Mouse (Mus musculus) embryonic facial prominence, embryonic 13.5 days (tissue): ENCODE measurements around the gene Rpl35. TPM values are rescaled to one million over a fixed set of nuclear protein-coding genes. Genes with fewer than 3 reads are reported as not detected.

Experiments used
- ATAC-seq: fragments of 200-750 bp; cut with Nextera tagmentation; 2 replicates; pipeline ENCODE4 v1.8.0; 2017; ENCODE audit warnings: low read depth; ENCODE audit not compliant: insufficient number of reproducible peaks, insufficient read depth, low FRiP score, low TSS enrichment
- H3K27ac ChIP-seq: fragments of 300-500 bp; sonication (generic); 2 replicates; pipeline ENCODE4 v1.5.1; 2015; ENCODE audit warnings: moderate library complexity, mild to moderate bottlenecking, inconsistent platforms
- H3K27me3 ChIP-seq: fragments of 300-500 bp; sonication (generic); 2 replicates; pipeline ENCODE4 v1.6.1; 2015; ENCODE audit warnings: mild to moderate bottlenecking, inconsistent platforms
- H3K36me3 ChIP-seq: fragments of 300-500 bp; sonication (generic); 2 replicates; pipeline ENCODE4 v1.6.1; 2015; ENCODE audit warnings: mild to moderate bottlenecking, inconsistent platforms
- H3K4me1 ChIP-seq: fragments of 300-500 bp; sonication (generic); 2 replicates; pipeline ENCODE4 v1.6.1; 2015; ENCODE audit warnings: inconsistent platforms
- H3K4me2 ChIP-seq: fragments of 300-500 bp; sonication (generic); 2 replicates; pipeline ENCODE4 v1.6.1; 2015; ENCODE audit warnings: moderate library complexity, mild to moderate bottlenecking, inconsistent platforms
- H3K4me3 ChIP-seq: fragments of 300-500 bp; sonication (generic); 2 replicates; pipeline ENCODE4 v1.5.1; 2015; ENCODE audit warnings: mild to moderate bottlenecking, inconsistent platforms
- H3K9ac ChIP-seq: fragments of 300-500 bp; sonication (generic); 2 replicates; pipeline ENCODE4 v1.6.1; 2015; ENCODE audit warnings: mild to moderate bottlenecking, inconsistent platforms
- H3K9me3 ChIP-seq: fragments of 300-500 bp; sonication (generic); 2 replicates; pipeline ENCODE4 v1.6.1; 2016; ENCODE audit warnings: inconsistent platforms
- WGBS: fragments of 180-500 bp; shearing (Covaris S2); methylation state at CpG from one replicate; pipeline ENCODE4 v1.1.7; 2015; ENCODE audit warnings: mixed read lengths; 5-methylcytosine and 5-hydroxymethylcytosine counted together
- polyA plus RNA-seq: library from polyadenylated mRNA; unstranded; fragments of >200 nt; fragmentation: Nextera tagmentation; extraction: Ambion mirVana; gene quantifications from 2 replicates; pipeline ENCODE4 v1.2.1, GENCODE M21; 2015

The Rpl35 gene
- polyA plus RNA-seq, 1 experiment from 2014 or later = 1,227 TPM

DNA sequence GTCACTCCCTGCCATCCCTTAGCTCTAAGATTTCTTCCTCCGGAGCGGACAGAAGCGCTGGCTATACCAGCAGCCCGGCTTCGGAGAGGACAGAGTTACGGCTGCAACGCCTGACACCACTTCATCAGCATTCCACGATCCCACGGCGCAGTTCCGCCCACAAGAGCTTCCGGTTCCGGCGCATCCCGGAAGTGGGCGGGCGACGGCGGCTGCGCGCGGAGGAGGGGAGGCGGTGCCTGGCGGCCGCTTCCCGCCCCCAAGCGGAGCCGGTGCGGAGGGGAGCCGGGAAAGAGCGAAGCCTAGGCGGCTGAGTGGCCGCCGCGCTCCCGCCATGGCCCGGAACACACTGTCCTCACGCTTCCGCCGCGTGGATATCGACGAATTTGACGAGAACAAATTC lies 2.4 kb upstream of the Rpl35 start:
- peak; percentile 86 for ATAC-seq
- Histone ChIP-seq H3K27ac (peak overlapping the region; percentile 94), H3K9me3 (no peaks in the 10 kb centered on the region), H3K27me3 (no peaks in the 10 kb centered on the region), H3K4me1 (peaks cover 44% of the 10 kb centered on the region), H3K4me2 (peak overlapping the region; percentile 92), H3K36me3 (peaks cover 26% of the 10 kb centered on the region), H3K4me3 (peak overlapping the region; percentile 95), H3K9ac (peak overlapping the region; percentile 93)
- WGBS = under 1% methylated on average over 42 of the region's 44 CpGs

DNA sequence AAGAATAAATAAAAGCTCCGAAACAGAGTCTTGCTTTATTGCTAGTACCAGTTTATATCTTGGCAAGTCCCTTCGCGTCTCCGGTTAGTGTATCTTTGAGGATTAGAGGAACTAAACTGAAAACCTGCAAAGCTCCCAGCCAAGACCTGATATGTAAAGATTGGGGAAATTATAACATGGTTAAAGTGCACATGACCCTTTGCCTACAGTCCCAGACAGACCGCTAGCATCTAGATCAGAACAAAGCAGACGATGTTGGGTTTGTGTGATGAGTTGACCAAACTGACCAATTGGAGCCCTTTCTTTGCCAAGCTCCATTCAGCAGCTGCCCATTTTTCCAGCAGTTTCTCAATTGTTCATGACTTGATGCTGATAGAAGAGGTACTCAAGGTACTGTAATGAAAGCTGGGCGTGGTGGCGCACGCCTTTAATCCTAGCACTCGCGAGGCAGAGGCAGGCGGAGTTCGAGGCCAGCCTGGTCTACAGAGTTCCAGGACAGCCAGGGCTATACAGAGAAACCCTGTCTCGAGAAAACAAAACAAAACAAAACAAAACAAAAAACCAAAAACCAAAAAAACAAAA lies 816 bp upstream of the Rpl35 start:
- Histone ChIP-seq H3K4me1 (peaks cover 49% of the 10 kb centered on the region), H3K27me3 (no peaks in the 10 kb centered on the region), H3K9ac (peak overlapping the region; percentile 94), H3K4me3 (peak overlapping the region; percentile 65), H3K27ac (no peak overlapping the region), H3K4me2 (peak overlapping the region; percentile 87), H3K9me3 (no peaks in the 10 kb centered on the region), H3K36me3 (peaks cover 29% of the 10 kb centered on the region)
- no peak for ATAC-seq
- WGBS = 91% methylated on average over 14 of the region's 14 CpGs

DNA sequence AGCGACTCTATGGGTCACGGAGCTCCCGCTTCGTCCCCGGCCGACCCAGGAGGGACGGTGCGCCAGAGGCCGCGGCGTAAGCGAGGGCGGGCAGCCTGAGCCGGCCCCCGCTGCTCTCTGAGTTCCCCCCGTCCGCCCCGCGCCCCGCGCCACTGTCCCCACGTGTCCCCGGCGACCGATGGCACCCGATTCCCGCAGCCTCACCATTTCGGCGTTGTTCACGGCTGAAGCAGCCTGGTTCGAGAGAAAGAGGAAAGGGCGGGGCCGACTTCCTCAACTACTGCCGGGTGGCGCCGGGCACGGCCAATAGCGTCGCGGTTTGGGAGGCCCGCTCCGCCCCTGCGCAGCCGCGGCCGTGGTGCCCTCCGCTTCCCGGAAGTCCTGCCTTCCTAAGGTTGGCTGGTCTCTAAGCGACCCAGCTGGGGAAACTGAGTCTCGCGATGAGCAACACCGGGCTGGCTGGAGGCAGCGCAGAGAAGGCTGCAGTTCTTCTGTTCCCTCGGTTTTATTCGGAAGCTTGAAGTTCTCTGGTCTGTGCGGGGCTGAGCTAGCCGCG lies 466 bp downstream of the Rpl35 start, which contains the start of gene Arpc5l:
Gene Arpc5l (plus strand): TSS at position 469 of the 556 bp plus-strand sequence.
- H3K4me3 ChIP-seq = peak within 1 kb of the TSS; percentile 65
- peaks cover 41% of the 10 kb centered on the region for H3K4me1 ChIP-seq
- under 1% methylated on average over 58 of the region's 58 CpGs for WGBS
- H3K4me2 ChIP-seq = peak within 1 kb of the TSS; percentile 87
- H3K36me3 ChIP-seq = peaks cover 40% of the 10 kb centered on the region
- peak within 1 kb of the TSS; percentile 94 for H3K9ac ChIP-seq
- peak within 1 kb of the TSS; percentile 91 for H3K27ac ChIP-seq
- ATAC-seq = peak; percentile 82
- H3K9me3 ChIP-seq = no peaks in the 10 kb centered on the region
- H3K27me3 ChIP-seq = no peaks in the 10 kb centered on the region

DNA sequence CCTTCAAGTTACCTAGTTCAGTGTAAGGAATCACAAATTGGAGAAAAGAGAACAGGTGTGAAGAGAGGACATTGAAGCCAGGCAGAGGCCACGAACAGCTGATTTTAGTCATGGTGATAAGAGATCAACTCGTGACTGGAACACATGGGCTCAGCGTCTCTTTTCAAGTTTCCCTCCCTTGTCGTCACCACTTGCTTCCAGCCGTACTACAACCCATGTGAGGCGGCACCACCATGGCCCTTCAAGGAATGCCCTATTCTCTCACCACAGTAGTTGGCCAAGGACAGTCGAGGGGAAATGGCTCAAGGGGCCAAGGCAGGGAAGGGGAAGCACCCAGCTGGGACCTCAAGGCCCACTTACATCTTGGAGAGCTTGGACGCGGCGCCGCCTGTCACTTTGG lies 1.1 kb downstream of the Rpl35 start:
- H3K27me3 ChIP-seq = no peaks in the 10 kb centered on the region
- peak overlapping the region; percentile 94 for H3K9ac ChIP-seq
- peaks cover 36% of the 10 kb centered on the region for H3K4me1 ChIP-seq
- peak overlapping the region; percentile 87 for H3K4me2 ChIP-seq
- peaks cover 45% of the 10 kb centered on the region for H3K36me3 ChIP-seq
- under 1% methylated on average over 11 of the region's 11 CpGs for WGBS
- no peak for ATAC-seq
- H3K27ac ChIP-seq = peak overlapping the region; percentile 91
- peak overlapping the region; percentile 65 for H3K4me3 ChIP-seq
- no peaks in the 10 kb centered on the region for H3K9me3 ChIP-seq

- H3K9me3 ChIP-seq = no peaks in the 10 kb centered on the region
- H3K4me1 ChIP-seq = peaks cover 30% of the 10 kb centered on the region
- peak overlapping the region; percentile 65 for H3K4me3 ChIP-seq
- H3K27me3 ChIP-seq = no peaks in the 10 kb centered on the region
- H3K27ac ChIP-seq = no peak overlapping the region
- peaks cover 45% of the 10 kb centered on the region for H3K36me3 ChIP-seq
- H3K4me2 ChIP-seq = peak overlapping the region; percentile 87
- no peak for ATAC-seq
- 67% methylated on average over 5 of the region's 5 CpGs for WGBS
- peak overlapping the region; percentile 94 for H3K9ac ChIP-seq
Measured at GRCm38 (mm10) chr2:39003512-39003911, 1.9 kb downstream of the Rpl35 start.

DNA sequence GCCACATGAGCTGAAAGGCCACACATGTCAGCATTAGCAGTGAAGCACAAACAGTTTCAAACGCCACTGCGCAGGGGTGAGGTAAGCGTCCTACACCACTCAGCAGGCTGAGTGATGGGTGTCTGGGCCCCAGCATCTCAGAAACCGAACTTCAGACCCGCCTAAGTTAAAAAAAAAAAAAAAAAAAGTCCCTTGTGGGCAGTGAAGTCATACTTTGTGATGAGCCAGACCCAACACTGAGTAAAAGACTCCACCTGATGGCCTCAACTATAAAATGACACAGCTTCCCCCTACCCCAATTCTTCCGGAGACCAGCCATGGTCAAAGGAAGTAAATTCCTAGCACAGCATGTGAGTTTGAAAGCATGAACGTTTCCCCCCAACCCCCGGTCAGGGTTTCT lies 2.3 kb downstream of the Rpl35 start:
- H3K36me3 ChIP-seq = peaks cover 45% of the 10 kb centered on the region

DNA sequence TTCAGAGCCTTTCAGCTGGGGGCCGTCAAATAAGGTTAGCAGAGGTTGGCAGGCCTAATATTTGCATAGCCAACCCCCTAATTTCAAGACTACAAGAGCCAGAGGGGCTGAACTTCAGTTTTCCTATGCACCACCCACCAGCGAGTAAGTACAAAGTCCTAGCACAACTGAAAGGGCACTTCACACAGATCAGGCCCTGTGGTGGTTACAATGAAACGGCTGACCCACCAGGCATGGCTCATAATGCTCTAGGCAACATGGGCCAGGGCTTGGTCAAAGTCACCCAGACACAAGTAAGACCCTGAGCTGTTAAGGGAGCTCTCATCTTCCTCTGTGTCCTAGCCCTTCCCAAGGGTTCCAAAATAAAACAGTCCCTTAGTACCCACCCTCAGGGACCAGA lies 3.6 kb downstream of the Rpl35 start:
- H3K27ac ChIP-seq = no peak overlapping the region

More for the DNA sequence above, 2.3 kb downstream of the Rpl35 start:
- Histone ChIP-seq H3K27me3 (no peaks in the 10 kb centered on the region), H3K9me3 (no peaks in the 10 kb centered on the region), H3K4me3 (peak overlapping the region; percentile 65), H3K4me1 (peaks cover 34% of the 10 kb centered on the region), H3K4me2 (peak overlapping the region; percentile 87), H3K27ac (no peak overlapping the region), H3K9ac (peak overlapping the region; percentile 94)
- 55% methylated on average over 8 of the region's 8 CpGs for WGBS
- ATAC-seq = no peak

GRCm38 (mm10) chr2:39000587-39000919 lies 4.9 kb downstream of the Rpl35 start:
- no peaks in the 10 kb centered on the region for H3K27me3 ChIP-seq
- peaks cover 45% of the 10 kb centered on the region for H3K36me3 ChIP-seq
- no peak overlapping the region for H3K4me3 ChIP-seq
- H3K27ac ChIP-seq = no peak overlapping the region
- no peak for ATAC-seq
- peaks cover 28% of the 10 kb centered on the region for H3K4me1 ChIP-seq
- H3K4me2 ChIP-seq = no peak overlapping the region
- H3K9me3 ChIP-seq = no peaks in the 10 kb centered on the region
- 83% methylated on average over 4 of the region's 4 CpGs for WGBS
- H3K9ac ChIP-seq = no peak overlapping the region

More for the DNA sequence above, 3.6 kb downstream of the Rpl35 start:
- no peaks in the 10 kb centered on the region for H3K27me3 ChIP-seq
- 83% methylated on average over 3 of the region's 3 CpGs for WGBS
- H3K9me3 ChIP-seq = no peaks in the 10 kb centered on the region
- H3K9ac ChIP-seq = no peak overlapping the region; the same call in 1 of the 2 replicates
- ATAC-seq = no peak
- H3K4me1 ChIP-seq = peaks cover 35% of the 10 kb centered on the region
- H3K4me2 ChIP-seq = no peak overlapping the region
- H3K36me3 ChIP-seq = peaks cover 45% of the 10 kb centered on the region
- H3K4me3 ChIP-seq = no peak overlapping the region

DNA sequence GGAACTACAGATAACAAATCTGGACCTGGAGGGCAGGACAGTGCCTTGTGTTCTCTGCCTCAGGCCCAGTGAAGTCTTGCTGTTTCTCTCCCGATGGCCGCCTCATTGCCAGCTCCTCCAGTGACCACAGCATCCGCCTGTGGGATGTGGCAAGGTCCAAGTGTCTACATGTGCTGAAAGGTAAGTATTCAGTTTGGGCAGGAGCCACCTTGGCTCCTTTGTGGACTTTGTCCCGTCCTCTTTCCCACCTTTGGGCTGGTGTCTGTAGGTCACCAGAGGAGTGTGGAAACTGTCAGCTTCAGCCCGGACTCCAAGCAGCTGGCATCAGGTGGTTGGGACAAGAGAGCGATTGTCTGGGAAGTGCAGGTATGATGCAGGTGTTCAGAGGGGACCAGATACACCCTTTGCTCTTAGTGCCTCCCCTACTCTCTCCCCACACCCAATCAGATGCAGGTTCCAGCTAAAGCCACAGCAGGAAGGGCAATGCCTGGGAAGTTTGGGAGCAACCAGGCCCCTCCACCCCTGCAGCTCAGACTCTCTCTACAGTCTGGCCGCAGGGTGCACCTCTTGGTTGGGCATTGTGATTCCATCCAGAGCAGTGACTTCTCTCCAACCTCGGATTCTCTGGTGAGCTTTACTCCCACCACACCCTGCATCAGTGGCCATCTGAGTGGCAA lies 5.4 kb downstream of the Rpl35 start:
- H3K9ac ChIP-seq = no peak overlapping the region
- H3K27me3 ChIP-seq = no peaks in the 10 kb centered on the region
- ATAC-seq = no peak
- peaks cover 28% of the 10 kb centered on the region for H3K4me1 ChIP-seq
- no peak overlapping the region for H3K27ac ChIP-seq
- WGBS = 67% methylated on average over 8 of the region's 8 CpGs
- peaks cover 45% of the 10 kb centered on the region for H3K36me3 ChIP-seq
- H3K9me3 ChIP-seq = no peaks in the 10 kb centered on the region
- H3K4me2 ChIP-seq = no peak overlapping the region
- no peak overlapping the region for H3K4me3 ChIP-seq

DNA sequence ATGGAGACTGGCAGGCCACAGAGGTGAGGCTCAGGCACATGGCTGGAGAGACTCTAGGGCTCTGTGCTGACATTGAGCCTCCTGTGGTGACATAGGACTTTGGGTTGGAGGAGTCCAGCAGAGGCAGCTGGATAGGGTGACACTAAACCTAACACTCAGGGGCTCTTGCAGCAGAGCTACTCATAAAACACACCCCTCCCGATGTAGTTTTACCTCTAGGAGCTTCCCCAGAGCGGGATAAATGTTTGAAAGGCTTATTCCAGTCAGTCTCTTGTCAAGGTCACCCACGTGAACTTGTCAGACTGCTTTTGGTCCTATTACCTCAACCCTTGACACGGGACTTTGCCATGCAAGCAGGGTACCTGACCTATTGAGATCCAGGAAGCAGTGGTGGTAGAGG lies 6.0 kb downstream of the Rpl35 start:
- peaks cover 28% of the 10 kb centered on the region for H3K4me1 ChIP-seq
- ATAC-seq = no peak
- H3K4me2 ChIP-seq = no peak overlapping the region
- H3K4me3 ChIP-seq = no peak overlapping the region
- H3K9ac ChIP-seq = no peak overlapping the region
- no peak overlapping the region for H3K27ac ChIP-seq
- H3K36me3 ChIP-seq = peaks cover 45% of the 10 kb centered on the region
- 54% methylated on average over 4 of the region's 4 CpGs for WGBS
- no peaks in the 10 kb centered on the region for H3K27me3 ChIP-seq
- H3K9me3 ChIP-seq = no peaks in the 10 kb centered on the region

DNA sequence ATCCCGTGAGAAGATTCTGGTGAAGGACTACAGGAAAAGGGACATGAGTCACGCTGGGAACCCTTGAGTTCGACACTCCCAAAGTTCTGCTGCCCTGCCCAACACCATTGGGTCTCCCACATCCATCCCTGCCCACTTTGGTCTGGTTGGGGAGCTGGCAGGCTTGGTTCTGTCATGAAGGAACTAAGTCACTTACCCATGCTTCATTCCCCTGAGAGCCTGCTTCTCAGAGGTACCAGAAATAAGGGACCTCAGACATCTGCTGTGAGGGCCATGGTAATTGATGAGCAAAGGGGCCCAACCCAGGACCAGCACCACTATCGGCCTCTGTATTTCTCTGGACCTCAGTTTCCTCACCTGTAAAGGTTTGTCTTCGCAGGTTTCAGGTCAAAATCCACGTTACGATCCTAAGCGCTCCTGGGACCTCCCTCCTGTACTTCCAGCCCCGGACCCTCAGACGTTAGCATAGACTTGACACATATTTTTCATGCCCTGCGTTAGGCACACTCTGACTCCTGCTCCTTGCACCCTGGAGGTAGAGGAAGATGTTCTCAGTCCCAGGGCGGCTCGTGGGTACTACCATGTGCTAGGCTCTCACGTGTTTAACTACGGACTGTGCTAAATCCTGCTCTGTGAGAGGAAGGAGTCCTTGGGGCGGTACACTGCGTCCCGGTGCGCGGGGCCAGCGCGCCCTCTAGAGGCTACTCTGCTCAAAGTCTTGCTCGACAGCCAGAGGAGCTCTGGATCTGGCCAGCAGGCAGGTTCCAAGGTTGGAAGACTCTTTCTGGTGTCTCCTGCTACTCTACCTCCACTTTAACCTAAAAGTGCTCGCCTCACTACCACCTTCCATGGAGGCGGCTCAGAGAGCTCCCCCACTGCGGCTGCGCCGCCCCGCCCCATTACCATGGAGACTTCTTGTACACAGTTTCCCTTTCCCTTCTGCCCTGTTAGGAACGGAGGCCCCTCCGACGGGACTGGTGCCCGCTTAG lies 7.7 kb downstream of the Rpl35 start, which contains the start of gene Wdr38:
Gene Wdr38 (plus strand): TSS at position 91 of the 989 bp plus-strand sequence.
- H3K9ac ChIP-seq = peak within 1 kb of the TSS; percentile 68
- 15% methylated on average over 33 of the region's 33 CpGs for WGBS
- H3K4me2 ChIP-seq = peak within 1 kb of the TSS; percentile 65
- ATAC-seq = peak; percentile 86
- no peaks in the 10 kb centered on the region for H3K9me3 ChIP-seq
- H3K27ac ChIP-seq = no peak within 1 kb of the TSS
- H3K27me3 ChIP-seq = no peaks in the 10 kb centered on the region
- peak within 1 kb of the TSS; percentile 48 for H3K4me3 ChIP-seq
- H3K4me1 ChIP-seq = peaks cover 12% of the 10 kb centered on the region
- peaks cover 32% of the 10 kb centered on the region for H3K36me3 ChIP-seq
